Mouse (Mus musculus) embryonic facial prominence, embryonic 10.5 days (tissue): Measurements from ENCODE around the gene Ccdc9. TPM values are rescaled to one million over a fixed set of nuclear protein-coding genes. Genes with fewer than 3 reads are reported as not detected.
"Not testable (repeated sequence)": the region's sequence is repeated elsewhere in the genome, so short reads cannot be mapped to it uniquely, and the experiment has no call there.

ENCODE experiments used
- DNase-seq: peaks from one replicate; pipeline ENCODE4 v3.0.0-alpha.2; 2017; ENCODE audit warnings: low spot score
- H3K27ac ChIP-seq: fragments of 300-500 bp; sonication (generic); replicated peaks from 2 replicates; pipeline ENCODE4 v1.5.1; 2016; ENCODE audit warnings: mild to moderate bottlenecking
- H3K27me3 ChIP-seq: fragments of 300-500 bp; sonication (generic); replicated peaks from 2 replicates; pipeline ENCODE4 v1.6.1; 2016; ENCODE audit warnings: low read depth, mild to moderate bottlenecking; ENCODE audit not compliant: poor library complexity, severe bottlenecking
- H3K36me3 ChIP-seq: fragments of 300-500 bp; sonication (generic); replicated peaks from 2 replicates; pipeline ENCODE4 v1.6.1; 2016; ENCODE audit warnings: mild to moderate bottlenecking, moderate library complexity
- H3K4me1 ChIP-seq: fragments of 300-500 bp; sonication (generic); 2 replicates; pipeline ENCODE4 v1.6.1; 2016
- H3K4me3 ChIP-seq: fragments of 300-500 bp; sonication (generic); 2 replicates; pipeline ENCODE4 v1.5.1; 2016; ENCODE audit warnings: mild to moderate bottlenecking, moderate library complexity
- H3K9me3 ChIP-seq: fragments of 300-500 bp; sonication (generic); 2 replicates; pipeline ENCODE4 v1.6.1; 2016; ENCODE audit warnings: mild to moderate bottlenecking
- WGBS: fragments of 180-500 bp; shearing (Covaris S2); methylation state at CpG from one replicate; pipeline ENCODE4 v1.1.7; 2016; 5-methylcytosine and 5-hydroxymethylcytosine counted together
- polyA plus RNA-seq: library from polyadenylated mRNA; unstranded; fragments of >200 nt; fragmentation: Nextera tagmentation; extraction: Ambion mirVana; gene quantifications from 2 replicates; pipeline ENCODE4 v1.2.1, GENCODE M21; 2016

Ccdc9 gene
- polyA plus RNA-seq, 1 experiment from 2014 or later = 27.1 TPM

GRCm38 (mm10) chr7:16280721-16281120, 5.9 kb downstream of the Ccdc9 start:
- no peak overlapping the region for H3K4me3 ChIP-seq
- H3K36me3 ChIP-seq = peaks cover 84% of the 10 kb centered on the region
- H3K27me3 ChIP-seq = 0 out of 2 replicates have a peak, but pooled peaks cover under 1% of the 10 kb centered on the region
- 93% methylated on average over 11 of the region's 11 CpGs for WGBS
- DNase-seq = no peak
- no peak overlapping the region for H3K27ac ChIP-seq
- H3K9me3 ChIP-seq = no peaks in the 10 kb centered on the region
- peaks cover 11% of the 10 kb centered on the region for H3K4me1 ChIP-seq

GRCm38 (mm10) chr7:16274922-16275890, 11.4 kb downstream of the Ccdc9 start:
- no peak overlapping the region for H3K27ac ChIP-seq
- H3K4me1 ChIP-seq = peaks cover 39% of the 10 kb centered on the region
- H3K4me3 ChIP-seq = no peak overlapping the region
- peaks cover 30% of the 10 kb centered on the region for H3K27me3 ChIP-seq
- H3K9me3 ChIP-seq = no peaks in the 10 kb centered on the region
- 89% methylated on average over 10 of the region's 10 CpGs for WGBS
- no peak for DNase-seq
- peaks cover 51% of the 10 kb centered on the region for H3K36me3 ChIP-seq

GRCm38 (mm10) chr7:16273766-16274140, 12.8 kb downstream of the Ccdc9 start:
- under 1% methylated on average over 18 of the region's 18 CpGs for WGBS
- H3K4me3 ChIP-seq = peak overlapping the region; percentile 78
- H3K9me3 ChIP-seq = no peaks in the 10 kb centered on the region
- peak; percentile 86 for DNase-seq
- H3K27me3 ChIP-seq = peaks cover 34% of the 10 kb centered on the region
- peaks cover 39% of the 10 kb centered on the region for H3K36me3 ChIP-seq
- peaks cover 39% of the 10 kb centered on the region for H3K4me1 ChIP-seq
- H3K27ac ChIP-seq = peak overlapping the region; percentile 82

- peak; percentile 95 for DNase-seq
These were observed 13.4 kb downstream of the Ccdc9 start, which contains the start of gene Inafm1 for GRCm38 (mm10) chr7:16273081-16273765. Inafm1 (minus strand) TSS chr7:16273617.

GRCm38 (mm10) chr7:16272681-16273080, 13.9 kb downstream of the Ccdc9 start:
- Histone ChIP-seq H3K27ac (peak overlapping the region; percentile 82), H3K9me3 (no peaks in the 10 kb centered on the region), H3K36me3 (peaks cover 28% of the 10 kb centered on the region), H3K4me3 (peak overlapping the region; percentile 78), H3K27me3 (peaks cover 34% of the 10 kb centered on the region), H3K4me1 (peaks cover 39% of the 10 kb centered on the region)
- DNase-seq = peak; percentile 81
- WGBS = under 1% methylated on average over 46 of the region's 46 CpGs

More at GRCm38 (mm10) chr7:16273081-16273765, 13.4 kb downstream of the Ccdc9 start, which contains the start of gene Inafm1:
- Histone ChIP-seq H3K36me3 (peaks cover 34% of the 10 kb centered on the region), H3K4me1 (peaks cover 39% of the 10 kb centered on the region), H3K4me3 (peak within 1 kb of the TSS; percentile 78), H3K27me3 (peaks cover 34% of the 10 kb centered on the region), H3K27ac (peak within 1 kb of the TSS; percentile 82), H3K9me3 (no peaks in the 10 kb centered on the region)
- under 1% methylated on average over 49 of the region's 49 CpGs for WGBS

DNA sequence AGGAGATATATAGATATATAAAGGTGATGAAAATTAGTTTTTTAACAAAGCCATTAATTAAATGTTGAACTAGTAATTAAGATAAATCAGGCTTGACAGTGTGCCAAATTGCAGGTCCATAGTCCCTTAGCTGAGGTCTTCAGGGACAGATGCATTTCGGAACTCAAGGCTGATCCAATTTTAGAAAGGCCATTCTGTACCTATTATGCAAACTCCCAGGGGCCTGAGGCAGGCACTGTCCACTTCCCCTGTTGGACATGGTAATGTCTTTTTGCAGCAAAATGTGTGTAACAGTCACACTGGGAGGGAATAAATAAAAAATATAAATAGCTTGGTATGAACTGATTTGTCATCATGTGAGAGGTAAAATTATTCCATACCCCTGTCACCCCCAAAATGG, 15.5 kb downstream of the Ccdc9 start:
- Histone ChIP-seq H3K27me3 (peaks cover 34% of the 10 kb centered on the region), H3K4me3 (peak overlapping the region; percentile 18; the same call in 1 of the 2 replicates), H3K36me3 (peaks cover 13% of the 10 kb centered on the region), H3K4me1 (peaks cover 39% of the 10 kb centered on the region), H3K9me3 (no peaks in the 10 kb centered on the region), H3K27ac (no peak overlapping the region)
- WGBS = 73% methylated on average over 1 of the region's 1 CpGs
- DNase-seq = no peak

GRCm38 (mm10) chr7:16266593-16266992, 20.0 kb downstream of the Ccdc9 start:
- not testable (repeated sequence) for H3K4me3 ChIP-seq, H3K27ac ChIP-seq, H3K36me3 ChIP-seq, H3K4me1 ChIP-seq, DNase-seq
- 89% methylated on average over 7 of the region's 7 CpGs for WGBS
- Histone ChIP-seq H3K9me3 (peaks cover 13% of the 10 kb centered on the region; the same call in 1 of the 2 replicates), H3K27me3 (peaks cover 18% of the 10 kb centered on the region)

DNA sequence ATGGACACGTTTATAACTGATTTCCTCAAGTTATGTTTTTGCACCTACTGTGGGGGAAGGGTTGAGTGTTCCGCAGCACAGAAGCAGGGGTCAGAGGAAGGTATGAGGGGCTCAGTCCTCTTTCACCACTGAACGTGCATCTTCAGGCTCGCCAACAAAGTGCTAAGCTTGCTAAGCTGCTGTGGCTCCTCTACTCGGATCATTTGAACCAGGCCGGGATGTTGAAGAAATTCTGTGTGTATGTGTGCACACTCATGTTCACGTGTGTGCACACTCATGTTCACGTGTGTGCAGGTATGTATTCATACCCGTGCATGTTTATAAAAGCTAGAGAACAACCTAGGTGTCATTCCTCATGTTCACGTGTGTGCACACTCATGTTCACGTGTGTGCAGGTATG, 20.7 kb downstream of the Ccdc9 start:
- H3K36me3 ChIP-seq = no peaks in the 10 kb centered on the region
- peaks cover 10% of the 10 kb centered on the region for H3K27me3 ChIP-seq
- H3K4me3 ChIP-seq = no peak overlapping the region
- no peak overlapping the region for H3K27ac ChIP-seq
- peaks cover 13% of the 10 kb centered on the region; the same call in 1 of the 2 replicates for H3K9me3 ChIP-seq
- H3K4me1 ChIP-seq = no peaks in the 10 kb centered on the region
- DNase-seq = no peak
- WGBS = 89% methylated on average over 11 of the region's 11 CpGs

- Histone ChIP-seq H3K27ac (no peak overlapping the region), H3K4me1 (no peaks in the 10 kb centered on the region), H3K4me3 (no peak overlapping the region), H3K9me3 (peaks cover 13% of the 10 kb centered on the region; the same call in 1 of the 2 replicates), H3K36me3 (no peaks in the 10 kb centered on the region), H3K27me3 (no peaks in the 10 kb centered on the region; the same call in 1 of the 2 replicates)
- 83% methylated on average over 5 of the region's 5 CpGs for WGBS
- DNase-seq = no peak
These were observed 22.8 kb downstream of the Ccdc9 start for GRCm38 (mm10) chr7:16263843-16264242.

- Histone ChIP-seq H3K9me3 (peaks cover 13% of the 10 kb centered on the region; the same call in 1 of the 2 replicates), H3K27me3 (no peaks in the 10 kb centered on the region), H3K27ac (no peak overlapping the region), H3K4me1 (no peaks in the 10 kb centered on the region), H3K4me3 (no peak overlapping the region), H3K36me3 (no peaks in the 10 kb centered on the region)
- DNase-seq = peak; percentile 74
- WGBS = 33% methylated on average over 8 of the region's 8 CpGs
These were observed 23.4 kb downstream of the Ccdc9 start for GRCm38 (mm10) chr7:16263015-16263787.

DNA sequence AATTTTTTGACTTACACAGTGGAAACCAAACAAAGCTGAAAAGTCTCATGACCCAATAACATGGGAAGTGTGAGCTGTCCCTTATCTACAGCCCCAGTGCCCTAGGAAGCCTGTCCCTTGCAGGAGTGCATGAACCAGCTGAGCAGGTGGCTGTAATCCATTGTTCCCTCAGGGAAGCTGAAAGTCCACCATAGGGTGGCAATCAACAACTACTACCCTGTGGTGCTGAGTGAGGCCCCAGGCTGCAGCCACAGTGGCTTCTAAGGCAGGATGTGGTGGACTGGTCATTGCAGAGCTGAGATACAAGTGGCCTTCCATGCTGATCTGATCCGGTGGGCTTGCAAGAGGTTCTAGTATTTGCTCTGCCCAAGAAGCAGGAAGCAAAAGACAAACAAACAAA, 25.5 kb downstream of the Ccdc9 start:
- Histone ChIP-seq H3K9me3 (peaks cover 13% of the 10 kb centered on the region; the same call in 1 of the 2 replicates), H3K36me3 (no peaks in the 10 kb centered on the region), H3K27ac (no peak overlapping the region), H3K27me3 (no peaks in the 10 kb centered on the region), H3K4me3 (no peak overlapping the region), H3K4me1 (no peaks in the 10 kb centered on the region)
- WGBS = 74% methylated on average over 1 of the region's 1 CpGs
- DNase-seq = no peak

DNA sequence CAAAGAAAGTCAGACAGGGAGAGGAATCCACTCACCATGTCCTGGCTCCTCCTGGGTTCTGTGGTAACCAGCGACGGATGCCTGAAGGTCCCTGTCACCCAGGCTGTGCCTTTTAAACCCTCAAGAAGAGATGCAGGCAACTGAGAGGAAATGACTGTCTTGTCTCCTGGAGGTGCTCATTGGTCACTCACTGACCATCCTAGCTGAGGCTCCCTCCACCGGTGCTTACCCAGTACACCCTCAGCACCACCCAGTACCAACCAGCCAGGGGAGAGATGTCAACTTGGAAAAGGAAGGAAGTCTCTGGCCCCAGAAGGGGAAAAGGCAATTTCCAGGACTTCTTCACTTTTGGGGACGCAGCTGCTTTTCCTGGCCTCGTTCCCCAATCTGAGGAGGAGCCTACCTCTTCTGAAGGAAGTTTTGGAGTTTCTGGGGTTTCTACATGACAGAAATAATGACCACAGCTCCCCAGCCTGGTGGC, 27.4 kb downstream of the Ccdc9 start, which contains the start of gene C5ar1:
C5ar1 (minus strand) TSS at position 431 of the 481 bp plus-strand sequence.
- DNase-seq = no peak
- H3K36me3 ChIP-seq = no peaks in the 10 kb centered on the region
- no peaks in the 10 kb centered on the region for H3K4me1 ChIP-seq
- WGBS = 88% methylated on average over 5 of the region's 5 CpGs
- H3K27me3 ChIP-seq = no peaks in the 10 kb centered on the region
- no peak within 1 kb of the TSS for H3K4me3 ChIP-seq
- no peak within 1 kb of the TSS for H3K27ac ChIP-seq
- no peaks in the 10 kb centered on the region; the same call in 1 of the 2 replicates for H3K9me3 ChIP-seq
